Mouse (Mus musculus) adrenal gland, postnatal 4 days (tissue): ENCODE data around the gene Ccr9. TPM values are rescaled to one million over a fixed set of nuclear protein-coding genes. Genes with fewer than 3 reads are reported as not detected.
"Not testable (repeated sequence)": the region's sequence is repeated elsewhere in the genome, so short reads cannot be mapped to it uniquely, and the experiment has no call there.

Experiments used
- DNase-seq, 2 experiments: peaks; one replicate each; pipeline ENCODE4 v3.0.0; 2021 to 2022; ENCODE audit warnings: low spot score in 2 of 2, mixed read lengths in 2 of 2
- total RNA-seq, 2 experiments: library from RNA; stranded (reverse); gene quantifications; 2 replicates each; pipeline ENCODE4 v1.2.3; 2021

Ccr9 gene
- total RNA-seq, 2 experiments from 2014 or later, result 0.17 TPM; not detected in 1

DNA sequence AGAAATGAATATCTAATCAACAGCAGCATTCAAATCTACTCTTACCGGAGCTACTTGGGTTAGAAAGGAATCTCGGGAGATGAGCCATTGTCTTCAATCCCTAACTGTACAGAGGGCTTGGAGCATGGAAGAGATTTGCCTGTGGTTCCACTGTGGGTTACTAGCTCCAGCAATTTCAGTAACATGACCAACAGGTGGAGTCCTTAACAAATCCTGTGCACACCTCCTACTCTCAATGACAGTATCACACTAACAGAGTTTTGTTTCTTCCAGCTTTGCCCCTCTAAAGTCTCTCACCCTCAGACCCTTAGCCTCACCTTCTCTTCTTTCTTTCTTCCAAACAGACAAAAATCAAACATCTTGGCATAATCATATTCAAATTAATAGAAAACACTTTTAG lies 34.9 kb downstream of the Ccr9 start:
- DNase-seq, result no peak

DNA sequence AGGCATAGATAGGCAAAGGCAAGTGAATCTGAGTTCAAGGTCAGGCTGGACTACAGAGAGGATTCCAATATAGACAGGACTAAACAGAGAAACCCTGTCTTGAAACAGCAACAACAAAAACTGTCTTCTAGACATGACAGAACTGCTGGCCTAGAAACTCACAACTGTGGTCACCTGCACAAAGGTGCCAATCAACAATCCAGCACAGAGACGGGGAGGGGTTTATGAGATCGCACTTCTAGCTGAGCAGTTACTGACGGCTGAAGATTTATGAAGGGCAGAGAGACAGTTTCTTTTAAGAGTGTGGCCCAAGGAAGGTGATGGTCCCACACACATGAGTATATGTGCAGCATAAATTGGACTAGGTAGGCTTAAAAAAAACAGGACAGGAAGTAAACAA lies 38.1 kb downstream of the Ccr9 start:
- no peak for DNase-seq

DNA sequence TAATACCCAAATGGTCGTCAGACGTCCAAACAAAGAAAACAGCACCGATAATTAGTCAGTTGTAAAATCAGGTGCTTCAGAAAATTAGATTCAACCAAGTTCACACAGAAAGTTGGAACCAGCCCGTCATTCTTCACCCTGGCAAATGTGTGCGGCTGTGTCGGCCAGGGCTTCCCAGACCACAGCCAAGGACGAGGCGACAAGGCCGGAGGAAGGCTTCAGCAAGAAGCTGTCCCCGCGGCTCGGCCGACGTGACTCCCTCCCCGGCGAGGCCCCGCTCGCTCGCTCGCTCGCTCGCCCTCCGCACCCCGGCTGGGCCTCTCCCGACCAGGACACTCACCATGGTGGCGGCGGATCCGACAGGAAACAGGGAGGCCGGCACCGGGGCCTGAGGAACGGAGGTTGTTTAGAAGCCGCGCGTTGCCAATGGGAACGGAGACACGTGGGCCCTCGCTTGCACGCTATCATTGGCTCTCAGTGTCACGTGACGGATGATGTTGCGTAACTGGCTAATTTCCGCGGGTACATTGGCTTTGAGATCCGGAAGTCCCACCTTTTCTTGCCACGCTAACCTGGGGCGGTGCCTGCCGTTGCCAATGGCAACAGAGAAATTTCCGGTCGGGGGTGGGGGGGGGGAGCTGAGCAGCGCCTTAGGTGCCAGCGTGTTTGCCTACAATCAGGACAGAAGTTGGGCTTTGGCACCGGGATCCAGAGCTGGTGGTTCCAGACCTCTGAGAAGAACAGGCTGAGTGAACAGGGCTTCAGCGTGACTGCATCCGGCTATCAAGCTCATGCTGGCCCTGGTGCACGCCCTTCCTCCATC lies 39.2 kb downstream of the Ccr9 start, which contains the start of gene Lztfl1:
Lztfl1 (minus strand) TSS at position 512 of the 823 bp plus-strand sequence.
- DNase-seq, result peak; percentile 80 to 93

GRCm38 (mm10) chr9:123722737-123723493 lies 44.7 kb downstream of the Ccr9 start:
- no peak for DNase-seq

DNA sequence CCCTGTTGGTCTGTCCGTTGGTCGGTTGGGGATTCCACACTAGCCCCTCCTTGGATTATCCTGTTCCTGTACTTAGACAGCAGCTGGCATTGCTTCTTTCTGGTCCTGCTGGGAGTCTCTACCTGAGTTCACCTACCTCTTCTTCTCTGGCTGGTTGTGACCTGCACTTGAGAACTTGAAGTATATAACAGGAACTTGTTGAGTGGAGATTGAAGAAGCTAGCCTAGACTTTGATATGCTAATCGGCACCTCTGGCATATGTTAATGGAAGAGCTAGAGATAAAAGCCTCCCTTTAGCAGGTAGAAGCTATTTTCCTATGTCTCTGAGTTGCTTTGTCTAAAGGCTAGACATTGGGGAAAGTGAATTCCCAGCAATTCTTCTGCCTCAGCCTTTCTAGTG lies 53.0 kb downstream of the Ccr9 start:
- DNase-seq, result no peak

DNA sequence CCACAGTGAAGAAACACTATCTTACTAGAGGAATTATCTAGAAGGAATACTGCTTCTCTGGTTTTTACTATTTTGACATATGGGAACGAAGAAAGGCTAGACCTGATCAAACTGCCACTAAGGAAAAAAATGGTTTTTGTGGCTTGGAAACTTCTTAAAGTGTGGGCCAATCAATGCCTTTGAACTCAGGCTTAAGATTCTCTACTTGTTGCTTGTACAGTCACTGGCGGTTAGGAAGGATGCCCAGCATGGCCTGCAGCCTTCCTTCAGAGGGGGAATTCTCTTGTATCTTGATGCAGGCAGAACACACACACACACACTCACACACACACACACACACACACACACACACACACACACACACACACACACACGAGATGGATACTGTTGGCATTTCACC lies 55.9 kb downstream of the Ccr9 start:
- no peak for DNase-seq

GRCm38 (mm10) chr9:123740799-123741198 lies 62.6 kb downstream of the Ccr9 start:
- DNase-seq, result no peak

- DNase-seq, result not testable (repeated sequence)
Measured at GRCm38 (mm10) chr9:123749687-123750086, 71.4 kb downstream of the Ccr9 start.

- no peak for DNase-seq
Measured at GRCm38 (mm10) chr9:123754333-123754732, 76.1 kb downstream of the Ccr9 start.

DNA sequence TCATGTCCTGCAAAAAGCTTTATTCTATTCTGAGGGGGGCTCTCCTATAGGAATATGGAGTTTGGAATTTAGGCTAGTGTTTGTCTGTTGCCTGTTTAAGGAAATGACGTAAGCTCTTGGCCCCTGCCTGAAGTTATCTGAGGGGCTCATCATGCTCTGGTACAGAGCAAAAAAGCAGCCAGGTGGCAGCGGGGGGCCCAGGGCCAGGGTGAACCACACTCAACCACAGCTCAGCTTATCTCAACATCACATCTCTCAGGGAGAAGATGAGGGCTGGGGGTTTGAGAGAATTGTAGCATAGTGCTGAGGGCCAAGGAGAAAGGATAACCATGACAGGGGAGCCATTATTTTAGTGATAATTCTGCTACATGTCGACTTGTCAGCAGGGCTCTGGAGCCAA lies 78.5 kb downstream of the Ccr9 start:
- no peak for DNase-seq

- no peak for DNase-seq
Measured at GRCm38 (mm10) chr9:123757326-123757725, 79.1 kb downstream of the Ccr9 start.

DNA sequence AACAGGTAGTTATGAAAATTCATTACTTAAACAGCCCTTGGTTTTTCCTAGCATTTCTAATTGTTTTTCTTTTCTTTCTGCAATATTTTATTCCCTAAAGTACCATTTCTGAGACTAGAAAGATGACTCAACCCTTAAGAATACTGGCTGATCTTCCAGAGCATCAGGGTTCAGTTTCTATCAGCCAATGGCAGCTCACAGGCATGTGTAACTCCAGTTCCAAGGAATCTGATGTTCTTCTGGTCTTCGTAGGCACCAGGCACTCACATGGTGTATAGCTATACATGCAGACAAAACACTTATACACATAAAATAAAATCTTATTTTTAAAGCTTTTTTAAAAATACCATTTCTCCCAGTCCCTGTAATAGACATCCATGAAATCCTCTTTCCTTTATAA lies 79.9 kb downstream of the Ccr9 start:
- no peak for DNase-seq

- DNase-seq, result no peak
Measured at GRCm38 (mm10) chr9:123758645-123759044, 80.4 kb downstream of the Ccr9 start.

DNA sequence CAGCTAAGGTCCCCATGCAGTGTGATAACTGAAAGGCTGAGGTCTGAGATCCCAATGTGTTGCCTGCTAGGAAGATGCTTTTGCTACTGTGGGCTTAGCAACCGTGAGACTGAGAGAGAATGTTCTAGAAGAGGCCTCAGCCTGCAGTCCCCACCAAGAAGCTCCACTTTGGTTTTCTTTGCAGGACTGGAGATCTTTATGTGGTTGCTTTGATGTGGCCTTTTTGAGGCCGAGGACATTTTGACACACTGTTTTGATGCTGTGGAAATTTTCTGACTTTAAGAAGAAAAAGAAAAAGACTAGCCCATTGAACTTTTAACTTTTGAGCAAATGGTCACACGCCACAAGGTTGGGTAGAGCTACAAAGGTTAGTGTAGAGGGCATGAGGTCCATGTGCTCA lies 82.6 kb downstream of the Ccr9 start:
- DNase-seq, result no peak

DNA sequence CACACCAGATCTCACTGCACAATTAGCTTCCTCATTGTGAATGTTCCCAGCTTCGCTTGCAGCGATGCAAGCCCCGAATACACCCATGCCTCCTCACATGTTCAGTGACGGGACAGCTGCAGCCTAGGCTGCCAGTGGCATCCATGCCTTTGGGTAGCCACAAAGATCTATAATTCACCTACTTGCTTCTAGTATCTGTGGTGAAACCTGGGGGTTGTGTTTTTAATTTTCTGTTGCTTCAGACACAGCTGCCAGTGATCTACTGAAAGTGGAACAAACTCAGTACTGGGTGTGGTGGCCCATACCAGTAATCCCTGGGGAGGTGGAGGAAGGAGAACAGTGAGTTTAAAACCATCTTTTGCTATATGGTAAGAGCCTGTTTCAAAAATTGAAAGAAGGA lies 84.6 kb downstream of the Ccr9 start:
- DNase-seq, result no peak

DNA sequence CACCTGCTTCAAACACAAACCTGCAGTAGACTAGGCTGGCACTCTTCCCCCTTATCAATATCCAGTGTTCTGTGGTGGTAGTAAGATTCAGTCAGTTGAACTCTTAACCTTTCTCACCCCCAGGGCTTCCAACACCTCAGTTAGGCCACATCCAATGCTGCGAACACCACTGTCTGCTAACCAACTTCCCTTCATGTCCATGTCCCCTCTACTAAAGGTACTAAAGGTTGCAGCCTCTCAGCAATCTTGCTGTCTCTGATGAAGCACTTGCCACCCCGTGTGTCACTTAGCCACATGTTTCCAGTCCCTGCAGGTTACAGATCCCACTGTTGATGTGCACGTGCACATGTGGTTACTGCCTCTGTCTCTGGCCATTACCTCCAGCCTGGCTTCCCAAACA lies 85.5 kb downstream of the Ccr9 start:
- no peak for DNase-seq

- no peak for DNase-seq
Measured at GRCm38 (mm10) chr9:123766996-123767395, 88.8 kb downstream of the Ccr9 start.

DNA sequence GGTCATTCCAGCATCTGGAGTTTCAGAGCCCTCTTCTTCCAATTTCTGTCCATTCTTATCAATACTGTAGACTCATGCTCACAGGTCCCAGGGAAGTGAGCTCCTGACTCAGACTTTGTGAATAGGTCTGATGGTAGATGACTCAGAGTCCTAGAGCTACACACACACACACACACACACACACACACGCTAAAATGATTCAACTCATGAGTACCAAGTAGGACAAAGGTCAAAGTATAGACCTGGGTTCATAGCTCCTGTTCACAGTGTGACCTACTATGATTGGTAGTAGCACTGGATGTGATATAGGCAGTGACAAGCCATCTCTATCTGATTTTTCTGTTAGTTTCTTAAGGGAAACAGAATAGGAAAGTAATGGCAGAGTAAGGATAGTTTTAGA lies 90.2 kb downstream of the Ccr9 start:
- no peak for DNase-seq

GRCm38 (mm10) chr9:123769532-123769931 lies 91.3 kb downstream of the Ccr9 start:
- DNase-seq, result no peak

GRCm38 (mm10) chr9:123773299-123773698 lies 95.1 kb downstream of the Ccr9 start:
- DNase-seq, result not testable (repeated sequence)

DNA sequence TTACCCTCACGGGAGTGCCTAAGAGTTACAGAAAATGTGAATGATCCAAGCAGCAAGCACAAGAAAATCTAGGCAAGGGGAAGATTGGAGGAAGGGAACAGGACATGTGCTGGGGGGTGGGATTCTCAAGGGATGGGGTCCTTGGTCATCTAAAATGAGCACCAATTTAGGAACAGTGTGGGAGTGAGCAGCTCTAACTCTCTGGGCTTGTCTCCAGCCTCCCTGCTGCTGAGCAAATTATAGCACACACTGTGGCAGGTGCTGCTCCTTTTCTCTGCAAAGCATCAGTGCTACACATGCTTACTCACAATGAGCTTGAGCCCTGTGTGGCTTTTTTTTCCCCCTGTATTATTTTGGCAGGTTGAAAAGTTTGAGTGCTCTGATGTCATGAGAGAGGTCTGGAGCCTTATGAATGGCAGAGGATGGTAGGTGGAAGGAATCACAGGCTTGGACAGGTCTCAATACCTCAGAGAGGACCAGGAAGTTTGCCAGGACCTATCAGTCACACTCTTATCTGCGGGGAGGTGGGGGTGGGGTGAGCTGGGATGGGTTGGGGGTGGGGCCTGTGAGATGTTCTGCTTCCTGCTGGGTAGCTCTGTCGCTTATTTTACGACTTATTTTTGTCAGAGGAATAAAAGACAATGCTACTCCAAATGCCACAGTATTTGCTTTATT lies 110.8 kb downstream of the Ccr9 start:
- no peak for DNase-seq

DNA sequence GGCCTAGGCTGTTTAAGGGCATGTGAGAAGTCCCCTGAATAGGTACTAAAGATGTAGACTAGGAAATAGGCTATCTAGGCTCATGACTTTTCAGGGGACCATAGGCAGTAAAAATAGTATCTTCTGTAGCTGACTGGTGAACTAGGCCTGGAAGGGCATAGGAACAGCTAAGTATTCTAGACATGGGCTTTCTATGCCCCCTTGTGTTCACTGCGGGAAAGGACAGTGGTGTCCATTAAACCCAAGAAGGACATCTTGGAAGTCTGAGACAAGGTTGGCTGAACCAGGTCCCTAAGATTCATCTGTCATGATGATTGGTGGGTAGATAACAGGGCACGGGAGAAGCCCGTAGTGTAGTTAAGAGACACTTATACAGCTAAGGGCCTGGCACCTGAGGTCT lies 117.9 kb downstream of the Ccr9 start:
- no peak for DNase-seq
